Mouse (Mus musculus): Measurements from ENCODE around the gene Mtg2. TPM values are rescaled to one million over a fixed set of nuclear protein-coding genes. Genes with fewer than 3 reads are reported as not detected.

Mtg2 gene
- 10 to 100 TPM; 28.5 to 51.3 (median 40.1) TPM for polyA plus RNA-seq (2017; shearing (Covaris generic))

GRCm38 (mm10) chr2:180070481-180071453 lies at the start of gene Mtg2:
Mtg2 (plus strand) TSS chr2:180070588.
- peak; percentile 92 for ATAC-seq

GRCm38 (mm10) chr2:180020919-180021318 lies 49.5 kb upstream of the Mtg2 start:
- ATAC-seq: no peak

- ATAC-seq: no peak
These were observed 47.6 kb upstream of the Mtg2 start for GRCm38 (mm10) chr2:180022751-180023150.

- peak; percentile 91 for ATAC-seq
These were observed 45.8 kb upstream of the Mtg2 start, which contains the start of gene Lsm14b for GRCm38 (mm10) chr2:180024401-180025098. Lsm14b (plus strand) TSS chr2:180024987.

- ATAC-seq: peak; percentile 11
These were observed 45.1 kb upstream of the Mtg2 start for GRCm38 (mm10) chr2:180025135-180025860.

- ATAC-seq: no peak
These were observed 44.6 kb upstream of the Mtg2 start for GRCm38 (mm10) chr2:180025861-180026200.

GRCm38 (mm10) chr2:180027768-180028167 lies 42.6 kb upstream of the Mtg2 start:
- ATAC-seq: no peak

GRCm38 (mm10) chr2:180031270-180031669 lies 39.1 kb upstream of the Mtg2 start:
- ATAC-seq: no peak

- no peak for ATAC-seq
These were observed 37.5 kb upstream of the Mtg2 start for GRCm38 (mm10) chr2:180032925-180033324.

GRCm38 (mm10) chr2:180033956-180034355 lies 36.4 kb upstream of the Mtg2 start:
- no peak for ATAC-seq

- ATAC-seq: no peak
These were observed 35.6 kb upstream of the Mtg2 start for GRCm38 (mm10) chr2:180034753-180035152.

- ATAC-seq: no peak
These were observed 30.0 kb upstream of the Mtg2 start for GRCm38 (mm10) chr2:180040406-180040805.

- peak; percentile 35 for ATAC-seq
These were observed 28.7 kb upstream of the Mtg2 start for GRCm38 (mm10) chr2:180041577-180042255.

- peak; percentile 82 for ATAC-seq
These were observed 28.0 kb upstream of the Mtg2 start, which contains the start of the genes Psma7 and Ss18l1 for GRCm38 (mm10) chr2:180042256-180042857. Psma7 (minus strand) TSS chr2:180042433. Ss18l1 (plus strand) TSS chr2:180042509.

- ATAC-seq: peak; percentile 14
These were observed 27.4 kb upstream of the Mtg2 start for GRCm38 (mm10) chr2:180042858-180043515.

GRCm38 (mm10) chr2:180045283-180045682 lies 25.1 kb upstream of the Mtg2 start:
- ATAC-seq: no peak

- no peak for ATAC-seq
These were observed 22.8 kb upstream of the Mtg2 start for GRCm38 (mm10) chr2:180047580-180047979.

GRCm38 (mm10) chr2:180047980-180048635 lies 22.3 kb upstream of the Mtg2 start:
- ATAC-seq: no peak

GRCm38 (mm10) chr2:180050986-180051385 lies 19.4 kb upstream of the Mtg2 start:
- ATAC-seq: peak; percentile 85

- no peak for ATAC-seq
These were observed 18.2 kb upstream of the Mtg2 start for GRCm38 (mm10) chr2:180051986-180052733.

All from inflammation-experienced regulatory T-cells, adult 6 months (primary cell).